ENCODE assay signal across 8 mouse cellular contexts in the genomic region with DNA sequence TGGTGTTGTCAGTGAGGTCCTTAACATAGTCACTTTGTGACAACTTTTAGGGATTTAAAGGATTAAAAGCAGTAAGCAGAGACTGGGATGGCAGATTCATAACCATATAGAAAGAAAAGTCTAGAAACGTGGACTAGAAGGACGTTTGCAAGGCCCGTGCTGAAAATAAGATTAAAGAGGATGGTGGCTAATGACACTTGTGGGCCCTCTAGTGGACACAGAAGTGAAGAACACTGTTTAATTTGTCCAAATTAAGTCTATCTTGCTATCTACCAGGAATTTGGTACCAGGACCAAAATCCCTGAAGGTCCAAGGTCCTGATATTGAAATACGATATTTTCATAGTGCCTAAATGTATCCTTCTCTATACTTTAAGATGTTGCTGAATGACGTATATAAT. TPM values are rescaled to one million over a fixed set of nuclear protein-coding genes. Genes with fewer than 3 reads are reported as not detected.
A peak's percentile ranks its signal among the peaks of the same experiment; 100 is the strongest.
DNase-seq lines count a peak whose midpoint lies in the region; ATAC-seq lines count a peak whose summit lies in the region.
"Had no signal": no experiment of that assay in that cellular context is flagged by ENCODE, and none has a peak within 500 bp of the region (broad histone marks: within the 10 kb centered on the region; RNA-seq: fewer than 3 reads in every experiment).

No protein-coding gene starts in this region.

- peak; percentile 28 for DNase-seq in limb, embryonic 11.5 days (ENCODE audit: low spot score)
- DNase-seq in limb, embryonic 10.5 days (ENCODE audit: low spot score): no peak
- DNase-seq in T-cell, adult 2 months (ENCODE audit: low spot score): peak; percentile 20
- peak; percentile 13 for DNase-seq in fibroblast of lung, adult 2 months (ENCODE audit: low read depth)
- peak; percentile 48 for DNase-seq in kidney, postnatal 10 days
- peak; percentile 85 for DNase-seq in midbrain, embryonic 14.5 days
- DNase-seq in urinary bladder, postnatal 36 days (ENCODE audit: low spot score in 2 of 2): no peak

- 3% methylated on average over 5 of the region's 5 CpGs for WGBS in limb, embryonic 11.5 days
- WGBS in limb, embryonic 10.5 days: 6% methylated on average over 5 of the region's 5 CpGs
- WGBS in midbrain, embryonic 14.5 days: 2% methylated on average over 5 of the region's 5 CpGs

- no peaks in the 10 kb centered on the region; the same call in 1 of the 2 replicates for H3K36me3 ChIP-seq in limb, embryonic 11.5 days (ENCODE audit: control insufficient read depth, insufficient read depth, low read length)
- peaks cover 7% of the 10 kb centered on the region; the same call in 1 of the 2 replicates for H3K36me3 ChIP-seq in limb, embryonic 10.5 days
- H3K36me3 ChIP-seq in midbrain, embryonic 14.5 days (ENCODE audit: control insufficient read depth, insufficient read depth, low read length): 0 out of 2 replicates have a peak, but pooled peaks cover 4% of the 10 kb centered on the region

- no peak overlapping the region for H3K4me3 ChIP-seq in limb, embryonic 11.5 days (ENCODE audit: low read depth, low read length)
- no peak overlapping the region for H3K4me3 ChIP-seq in limb, embryonic 10.5 days
- no peak overlapping the region for H3K4me3 ChIP-seq in midbrain, embryonic 14.5 days (replicated peaks; ENCODE audit: low read depth, low read length)

- H3K27me3 ChIP-seq in limb, embryonic 11.5 days (ENCODE audit: control insufficient read depth, insufficient read depth, low read length): peaks cover 14% of the 10 kb centered on the region; the same call in 1 of the 2 replicates
- peaks cover 60% of the 10 kb centered on the region for H3K27me3 ChIP-seq in limb, embryonic 10.5 days (ENCODE audit: low read depth, poor library complexity, severe bottlenecking)
- H3K27me3 ChIP-seq in midbrain, embryonic 14.5 days (ENCODE audit: control insufficient read depth, insufficient read depth, low read length): no peaks in the 10 kb centered on the region

- no peaks in the 10 kb centered on the region for H3K9me3 ChIP-seq in limb, embryonic 11.5 days (ENCODE audit: control insufficient read depth, low read length)
- H3K9me3 ChIP-seq in limb, embryonic 10.5 days (replicated peaks): no peaks in the 10 kb centered on the region
- H3K9me3 ChIP-seq in midbrain, embryonic 14.5 days (ENCODE audit: control insufficient read depth, low read length): no peaks in the 10 kb centered on the region

- no peak overlapping the region for H3K9ac ChIP-seq in limb, embryonic 11.5 days (ENCODE audit: low read length)
- H3K9ac ChIP-seq in midbrain, embryonic 14.5 days (replicated peaks; ENCODE audit: low read length): peak overlapping the region; percentile 36; the same call in 1 of the 2 replicates

- ATAC-seq in limb, embryonic 11.5 days (ENCODE audit: insufficient number of reproducible peaks, low FRiP score, low TSS enrichment, low read depth): no peak
- no peak for ATAC-seq in midbrain, embryonic 14.5 days (ENCODE audit: low FRiP score, low TSS enrichment)

- H3K27ac ChIP-seq in limb, embryonic 11.5 days (replicated peaks; ENCODE audit: low read depth, low read length): no peak overlapping the region
- no peak overlapping the region for H3K27ac ChIP-seq in limb, embryonic 10.5 days
- H3K27ac ChIP-seq in midbrain, embryonic 14.5 days (replicated peaks; ENCODE audit: low read depth, low read length): no peak overlapping the region
- H3K27ac ChIP-seq: macrophage had no signal

- no peaks in the 10 kb centered on the region for H3K4me1 ChIP-seq in limb, embryonic 11.5 days (ENCODE audit: control insufficient read depth, insufficient read depth, low read length)
- H3K4me1 ChIP-seq in limb, embryonic 10.5 days: peaks cover 16% of the 10 kb centered on the region
- H3K4me1 ChIP-seq in midbrain, embryonic 14.5 days (ENCODE audit: control insufficient read depth, insufficient read depth, low read length): peaks cover 15% of the 10 kb centered on the region

- no peak overlapping the region for H3K4me2 ChIP-seq in limb, embryonic 11.5 days (ENCODE audit: low read depth, severe bottlenecking)
- H3K4me2 ChIP-seq in midbrain, embryonic 14.5 days (ENCODE audit: low read length): peak overlapping the region; percentile 30

RNA-seq across cellular contexts. Expression of a gene that starts 2.4 kb away (rescaled TPM):
- polyA plus RNA-seq in limb, embryonic 11.5 days (2014; fragmentation: Nextera tagmentation; extraction: Ambion mirVana): 48.9 and 52.2 TPM in 2 replicates
- 49.2 and 60.2 TPM in 2 replicates for polyA plus RNA-seq in limb, embryonic 10.5 days (2016; fragmentation: Nextera tagmentation; extraction: Ambion mirVana)
- 84.7 and 96.5 TPM in 2 replicates for polyA plus RNA-seq in midbrain, embryonic 14.5 days (2014; fragmentation: Nextera tagmentation; extraction: Ambion mirVana)

RNA-seq across cellular contexts. Expression of a gene that starts 36.4 kb away (rescaled TPM):
- 0.08 TPM in 1 of 2 replicates, not detected in the other for polyA plus RNA-seq in limb, embryonic 11.5 days (2014; fragmentation: Nextera tagmentation; extraction: Ambion mirVana)
- polyA plus RNA-seq in limb, embryonic 10.5 days (2016; fragmentation: Nextera tagmentation; extraction: Ambion mirVana): 0.08 TPM in 1 of 2 replicates, not detected in the other
- polyA plus RNA-seq in midbrain, embryonic 14.5 days (2014; fragmentation: Nextera tagmentation; extraction: Ambion mirVana): 3.2 and 3.5 TPM in 2 replicates

Comparison
In these comparisons a context has a peak if more than half of its experiments do, and no peak if none do; other contexts are left out.
1. DNase-seq: peak in limb, embryonic 11.5 days (single experiment), T-cell, adult 2 months (single experiment), fibroblast of lung, adult 2 months (single experiment), kidney, postnatal 10 days (single experiment) and midbrain, embryonic 14.5 days (single experiment); none in limb, embryonic 10.5 days (single experiment) and urinary bladder, postnatal 36 days (0 of 2).